Mouse (Mus musculus) hindbrain, postnatal 0 days (tissue): Measurements from ENCODE around the gene Gabrb1. TPM values are rescaled to one million over a fixed set of nuclear protein-coding genes. Genes with fewer than 3 reads are reported as not detected.

ENCODE experiments used
- ATAC-seq: fragments of 200-750 bp; cut with Nextera tagmentation; 2 replicates; pipeline ENCODE4 v1.8.0; 2017; ENCODE audit warnings: mild to moderate bottlenecking, moderate TSS enrichment, moderate library complexity
- DNase-seq: peaks from one replicate; pipeline ENCODE4 v3.0.0-alpha.2; 2015; ENCODE audit warnings: low spot score
- H3K27ac ChIP-seq: fragments of 300-500 bp; sonication (generic); 2 replicates; pipeline ENCODE4 v1.5.1; 2014; ENCODE audit warnings: mild to moderate bottlenecking
- H3K27me3 ChIP-seq: fragments of 300-500 bp; sonication (generic); 2 replicates; pipeline ENCODE4 v1.6.1; 2014; ENCODE audit warnings: low read length, mixed read lengths; ENCODE audit not compliant: insufficient read depth
- H3K36me3 ChIP-seq: fragments of 300-500 bp; sonication (generic); 2 replicates; pipeline ENCODE4 v1.6.1; 2014; ENCODE audit warnings: low read length, mixed read lengths; ENCODE audit not compliant: insufficient read depth
- H3K4me1 ChIP-seq: fragments of 300-500 bp; sonication (generic); 2 replicates; pipeline ENCODE4 v1.6.1; 2014; ENCODE audit warnings: antibody characterized with exemption, low read length, mixed read lengths; ENCODE audit not compliant: insufficient read depth
- H3K4me2 ChIP-seq: fragments of 300-500 bp; sonication (generic); 2 replicates; pipeline ENCODE4 v1.6.1; 2014; ENCODE audit warnings: low read depth, mild to moderate bottlenecking, low read length, moderate library complexity, mixed read lengths
- H3K4me3 ChIP-seq: fragments of 300-500 bp; sonication (generic); 2 replicates; pipeline ENCODE4 v1.5.1; 2014; ENCODE audit warnings: low read length
- H3K9ac ChIP-seq: fragments of 300-500 bp; sonication (generic); replicated peaks from 2 replicates; pipeline ENCODE4 v1.6.1; 2014; ENCODE audit warnings: mild to moderate bottlenecking, low read length, moderate library complexity, mixed read lengths
- H3K9me3 ChIP-seq: fragments of 300-500 bp; sonication (generic); 2 replicates; pipeline ENCODE4 v1.6.1; 2016; ENCODE audit warnings: low read length, mixed read lengths
- CTCF ChIP-seq: IDR thresholded peaks from 2 replicates; pipeline ENCODE4 v1.5.1; 2016; ENCODE audit warnings: antibody characterized with exemption, control low read depth, low read depth
- WGBS: fragments of 180-500 bp; shearing (Covaris S2); extraction: QIAGEN DNeasy Blood & Tissue Kit; methylation state at CpG from one replicate; pipeline ENCODE4 v1.1.7; 2014; 5-methylcytosine and 5-hydroxymethylcytosine counted together
- polyA plus RNA-seq: library from polyadenylated mRNA; unstranded; fragments of >200 nt; fragmentation: Nextera tagmentation; extraction: Ambion mirVana; gene quantifications from 2 replicates; pipeline ENCODE4 v1.2.1, GENCODE M21; 2015
- total RNA-seq: library from RNA; depleted of rRNA; stranded (reverse); fragments of >200 nt; gene quantifications from 2 replicates; pipeline ENCODE4 v1.2.3, GENCODE M21; 2014

Gabrb1 gene
- total and polyA plus RNA-seq, 2 experiments from 2014 or later: 12.3 to 37.3 TPM

DNA sequence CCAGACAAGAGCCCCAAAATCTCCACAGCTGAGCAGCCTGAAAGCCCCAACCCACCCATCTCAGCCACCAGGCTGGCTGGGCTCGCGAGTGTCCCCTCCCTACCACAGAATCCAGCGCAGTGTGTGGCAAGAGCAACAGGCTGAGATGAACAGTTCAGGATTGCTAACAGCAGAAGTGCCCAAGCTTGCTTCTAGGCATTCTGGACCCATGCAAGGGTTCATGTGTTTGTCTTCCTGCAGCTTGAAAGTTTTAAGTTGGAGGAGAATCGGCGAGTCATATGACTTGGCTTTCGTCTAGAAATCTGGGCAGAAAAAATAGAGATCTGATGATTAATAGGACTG, 43.3 kb downstream of the Gabrb1 start:
- ATAC-seq: no peak; the same call in 1 of the 2 replicates
- Histone ChIP-seq H3K36me3 (no peaks in the 10 kb centered on the region), H3K4me1 (no peaks in the 10 kb centered on the region), H3K27ac (peak overlapping the region; percentile 75), H3K9me3 (no peaks in the 10 kb centered on the region), H3K27me3 (no peaks in the 10 kb centered on the region), H3K4me3 (peak overlapping the region; percentile 60), H3K4me2 (peak overlapping the region; percentile 87), H3K9ac (peak overlapping the region; percentile 55)
- TF ChIP-seq CTCF: no peak
- under 1% methylated on average over 6 of the region's 6 CpGs for WGBS
- no peak for DNase-seq

GRCm38 (mm10) chr5:71732931-71733792, 75.2 kb downstream of the Gabrb1 start:
- no peaks in the 10 kb centered on the region for H3K9me3 ChIP-seq
- WGBS: 44% methylated on average over 8 of the region's 8 CpGs
- TF ChIP-seq CTCF: no peak
- no peak overlapping the region for H3K9ac ChIP-seq
- no peak overlapping the region for H3K4me2 ChIP-seq
- DNase-seq (peak; percentile 67), ATAC-seq (peak; percentile 95)
- peak overlapping the region; percentile 36; the same call in 1 of the 2 replicates for H3K27ac ChIP-seq
- no peaks in the 10 kb centered on the region for H3K27me3 ChIP-seq
- H3K4me3 ChIP-seq: no peak overlapping the region
- H3K4me1 ChIP-seq: no peaks in the 10 kb centered on the region
- H3K36me3 ChIP-seq: no peaks in the 10 kb centered on the region

GRCm38 (mm10) chr5:71747411-71747810, 89.5 kb downstream of the Gabrb1 start:
- Histone ChIP-seq H3K27ac (no peak overlapping the region), H3K4me1 (no peaks in the 10 kb centered on the region), H3K27me3 (no peaks in the 10 kb centered on the region), H3K9ac (no peak overlapping the region), H3K36me3 (no peaks in the 10 kb centered on the region), H3K4me3 (no peak overlapping the region), H3K4me2 (no peak overlapping the region), H3K9me3 (no peaks in the 10 kb centered on the region)
- ATAC-seq (no peak), DNase-seq (no peak)
- no peak for TF ChIP-seq CTCF
- WGBS: 76% methylated on average over 2 of the region's 2 CpGs

DNA sequence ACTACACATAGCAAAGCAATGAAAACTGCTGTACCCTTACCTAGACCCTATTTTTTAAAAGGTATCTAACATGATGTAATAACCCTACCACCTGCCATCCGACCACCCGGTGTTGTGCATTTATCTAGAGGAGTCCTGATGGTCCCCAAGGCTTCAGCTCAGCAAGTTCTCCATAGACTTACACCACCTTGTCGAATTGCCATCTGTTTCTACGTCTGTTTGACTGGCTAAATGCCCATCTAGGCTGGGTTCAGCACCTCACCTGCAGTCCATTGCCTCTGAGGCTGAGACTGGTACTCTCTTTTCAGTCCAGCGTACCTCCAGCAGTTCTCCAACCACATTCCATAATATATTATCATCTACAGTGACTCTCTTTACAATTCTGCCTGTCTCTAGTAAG, 96.1 kb downstream of the Gabrb1 start:
- Histone ChIP-seq H3K9me3 (no peaks in the 10 kb centered on the region), H3K4me1 (no peaks in the 10 kb centered on the region), H3K4me3 (no peak overlapping the region), H3K9ac (no peak overlapping the region), H3K27me3 (no peaks in the 10 kb centered on the region), H3K4me2 (no peak overlapping the region), H3K36me3 (no peaks in the 10 kb centered on the region), H3K27ac (no peak overlapping the region)
- 75% methylated on average over 5 of the region's 5 CpGs for WGBS
- ATAC-seq (no peak), DNase-seq (no peak)
- TF ChIP-seq CTCF: no peak

- no peak overlapping the region for H3K4me3 ChIP-seq
- H3K9ac ChIP-seq: no peak overlapping the region
- H3K27me3 ChIP-seq: no peaks in the 10 kb centered on the region
- H3K36me3 ChIP-seq: no peaks in the 10 kb centered on the region
- no peak overlapping the region for H3K4me2 ChIP-seq
- no peak overlapping the region for H3K27ac ChIP-seq
- no peaks in the 10 kb centered on the region for H3K4me1 ChIP-seq
- 91% methylated on average over 6 of the region's 6 CpGs for whole genome bisulfite sequencing
- no peak for TF ChIP-seq CTCF
- ATAC-seq: no peak
- H3K9me3 ChIP-seq: no peaks in the 10 kb centered on the region
- no peak for DNase-seq
Measured at GRCm38 (mm10) chr5:71761105-71761504, 103.2 kb downstream of the Gabrb1 start.

DNA sequence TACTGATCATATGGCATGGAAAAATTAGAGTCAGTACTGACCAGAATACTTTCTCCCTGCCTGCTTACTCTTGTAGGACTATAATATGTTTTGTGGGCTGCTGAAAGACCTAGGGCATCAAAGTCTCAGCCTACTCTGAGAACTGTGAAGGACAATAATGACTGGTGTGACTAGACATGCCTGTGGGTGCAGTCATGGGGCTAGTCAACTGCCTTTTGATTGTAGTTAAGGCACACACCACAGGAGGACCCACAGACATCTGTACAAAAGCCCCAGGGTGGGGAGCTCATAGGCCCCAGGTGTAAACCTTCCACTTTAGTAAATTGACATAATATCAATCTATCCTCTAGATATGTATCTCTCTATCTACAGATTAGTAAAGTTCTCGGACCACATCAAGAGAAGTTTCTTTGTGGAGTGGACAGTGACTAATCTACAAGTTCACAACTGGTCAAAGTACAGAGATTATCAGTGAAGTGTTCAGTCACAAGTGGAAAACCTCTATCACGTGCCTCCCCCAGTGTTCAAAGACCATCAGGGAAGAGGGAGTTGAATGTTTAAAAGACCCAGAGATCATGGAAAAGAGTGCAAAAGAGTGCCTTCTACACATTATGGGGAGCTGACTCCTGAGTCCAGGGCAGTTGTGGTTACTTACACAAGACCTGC, 123.7 kb downstream of the Gabrb1 start:
- no peak for DNase-seq
- no peaks in the 10 kb centered on the region for H3K4me1 ChIP-seq
- H3K27me3 ChIP-seq: no peaks in the 10 kb centered on the region
- TF ChIP-seq CTCF: no peak
- no peak overlapping the region for H3K9ac ChIP-seq
- no peaks in the 10 kb centered on the region for H3K9me3 ChIP-seq
- 80% methylated on average over 2 of the region's 2 CpGs for WGBS
- no peaks in the 10 kb centered on the region for H3K36me3 ChIP-seq
- no peak overlapping the region for H3K4me2 ChIP-seq
- no peak for ATAC-seq
- no peak overlapping the region for H3K27ac ChIP-seq
- no peak overlapping the region for H3K4me3 ChIP-seq

GRCm38 (mm10) chr5:71822862-71823261, 164.9 kb downstream of the Gabrb1 start:
- no peak overlapping the region for H3K4me2 ChIP-seq
- no peak overlapping the region for H3K27ac ChIP-seq
- H3K27me3 ChIP-seq: no peaks in the 10 kb centered on the region
- H3K9me3 ChIP-seq: no peaks in the 10 kb centered on the region
- H3K4me3 ChIP-seq: no peak overlapping the region
- H3K9ac ChIP-seq: no peak overlapping the region
- ATAC-seq (no peak), DNase-seq (no peak)
- TF ChIP-seq CTCF: no peak
- H3K4me1 ChIP-seq: no peaks in the 10 kb centered on the region
- no peaks in the 10 kb centered on the region for H3K36me3 ChIP-seq
- whole genome bisulfite sequencing: 43% methylated on average over 1 of the region's 1 CpGs
